Mouse (Mus musculus): ENCODE measurements around the gene Ext2. TPM values are rescaled to one million over a fixed set of nuclear protein-coding genes. Genes with fewer than 3 reads are reported as not detected.

Gene Ext2
- polyA plus RNA-seq, 1 experiment, result 11.8 TPM

GRCm38 (mm10) chr2:93677231-93677630 lies 145.1 kb downstream of the Ext2 start:
- Histone ChIP-seq H3K4me1 (peaks cover 25% of the 10 kb centered on the region), H3K36me3 (replicated peaks; ENCODE audit: low read length) (no peaks in the 10 kb centered on the region), H3K27me3 (replicated peaks) (peaks cover 84% of the 10 kb centered on the region), H3K9me3 (no peaks in the 10 kb centered on the region), H3K4me3 (replicated peaks) (no peak overlapping the region)
- TF ChIP-seq GATA1 (IDR thresholded peaks at IDR 0.05; ENCODE audit: borderline replicate concordance, low read length) (no peak), FLI1 (IDR thresholded peaks at IDR 0.05; ENCODE audit: low read length) (no peak)

DNA sequence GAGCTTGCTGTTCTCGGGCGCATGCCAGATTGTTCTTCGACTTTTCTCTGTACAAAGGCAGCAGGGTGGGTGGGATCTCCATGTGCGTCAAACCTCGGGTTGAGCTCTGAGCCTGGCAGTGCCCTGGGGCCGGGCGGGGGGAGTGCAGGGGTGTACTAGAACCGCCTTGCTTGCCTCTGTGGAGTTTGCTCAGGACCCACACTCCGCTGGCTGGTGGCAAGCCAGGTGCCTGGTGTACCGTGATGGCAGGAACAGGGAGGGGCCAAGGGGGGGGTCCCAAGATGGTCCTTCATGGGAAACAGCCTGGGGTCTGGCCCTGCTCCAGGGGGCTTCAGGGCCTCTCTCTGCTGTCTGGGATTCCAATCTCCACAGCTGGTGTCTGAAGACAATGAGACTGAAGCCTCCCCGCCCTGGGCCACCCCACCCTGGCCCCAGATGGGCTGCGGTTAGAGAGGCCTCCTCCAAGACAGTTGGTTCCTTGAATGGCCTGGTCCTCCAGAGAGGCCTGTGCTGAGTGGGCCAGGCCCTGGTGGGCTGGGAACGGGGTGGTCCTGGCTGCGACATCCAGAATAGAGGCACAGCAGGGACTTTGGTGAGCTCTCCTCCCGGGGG lies 150.7 kb downstream of the Ext2 start:
- no peak overlapping the region for H3K4me3 ChIP-seq (replicated peaks)
- H3K36me3 ChIP-seq (replicated peaks; ENCODE audit: low read length), result no peaks in the 10 kb centered on the region
- H3K27me3 ChIP-seq (replicated peaks), result peaks cover 85% of the 10 kb centered on the region
- peaks cover 14% of the 10 kb centered on the region for H3K4me1 ChIP-seq
- no peak for TF ChIP-seq FLI1 (IDR thresholded peaks at IDR 0.05; ENCODE audit: low read length)
- TF ChIP-seq GATA1 (IDR thresholded peaks at IDR 0.05; ENCODE audit: borderline replicate concordance, low read length), result no peak
- no peaks in the 10 kb centered on the region for H3K9me3 ChIP-seq

DNA sequence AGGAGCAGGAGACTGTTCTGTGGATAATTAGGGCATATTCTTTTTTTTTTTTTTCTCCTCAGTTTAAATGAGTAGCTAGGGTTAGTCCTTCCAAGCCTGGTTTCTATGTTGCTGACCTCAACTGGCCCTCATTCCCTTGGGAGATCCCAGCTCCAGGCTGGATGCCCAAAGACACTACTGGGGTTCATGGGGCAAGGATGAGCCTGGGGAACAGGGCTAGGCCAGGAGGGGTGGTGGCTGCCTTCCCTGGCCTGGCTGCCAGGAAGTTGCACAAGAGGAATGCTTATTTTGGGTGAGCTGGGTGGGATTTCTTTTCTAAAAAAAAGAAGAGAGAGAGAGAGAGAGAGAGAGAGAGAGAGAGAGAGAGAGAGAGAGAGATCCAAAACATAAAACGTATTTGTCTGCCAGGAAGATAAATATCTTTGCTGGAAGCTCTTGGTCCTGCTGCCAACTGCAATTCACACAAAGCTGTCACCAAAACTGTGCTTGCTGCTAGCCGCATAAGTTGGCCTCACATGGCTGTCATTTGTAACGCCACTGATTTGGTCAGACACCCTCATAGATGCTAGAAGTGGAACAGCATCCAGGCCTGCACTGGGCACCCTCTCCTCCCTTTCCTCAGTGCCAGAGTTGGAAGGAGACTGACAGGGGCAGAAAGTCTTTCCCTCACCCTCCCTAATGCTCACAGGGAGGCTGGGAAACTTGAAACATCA lies 156.1 kb downstream of the Ext2 start:
- Histone ChIP-seq H3K9me3 (peaks cover 3% of the 10 kb centered on the region), H3K4me1 (no peaks in the 10 kb centered on the region), H3K4me3 (replicated peaks) (no peak overlapping the region), H3K36me3 (replicated peaks; ENCODE audit: low read length) (no peaks in the 10 kb centered on the region), H3K27me3 (replicated peaks) (peaks cover 81% of the 10 kb centered on the region)
- TF ChIP-seq GATA1 (IDR thresholded peaks at IDR 0.05; ENCODE audit: borderline replicate concordance, low read length) (no peak), FLI1 (IDR thresholded peaks at IDR 0.05; ENCODE audit: low read length) (no peak)

- Histone ChIP-seq H3K36me3 (replicated peaks; ENCODE audit: low read length) (no peaks in the 10 kb centered on the region), H3K9me3 (peaks cover 6% of the 10 kb centered on the region), H3K4me1 (no peaks in the 10 kb centered on the region), H3K4me3 (replicated peaks) (no peak overlapping the region), H3K27me3 (replicated peaks) (peaks cover 82% of the 10 kb centered on the region)
- TF ChIP-seq FLI1 (IDR thresholded peaks at IDR 0.05; ENCODE audit: low read length), result no peak
- TF ChIP-seq GATA1 (IDR thresholded peaks at IDR 0.05; ENCODE audit: borderline replicate concordance, low read length), result no peak
These were observed 156.9 kb downstream of the Ext2 start for GRCm38 (mm10) chr2:93665472-93665871.

- Histone ChIP-seq H3K4me3 (replicated peaks) (no peak overlapping the region), H3K36me3 (replicated peaks; ENCODE audit: low read length) (no peaks in the 10 kb centered on the region), H3K27me3 (replicated peaks) (peaks cover 78% of the 10 kb centered on the region), H3K4me1 (no peaks in the 10 kb centered on the region), H3K9me3 (peaks cover 6% of the 10 kb centered on the region)
- TF ChIP-seq GATA1 (IDR thresholded peaks at IDR 0.05; ENCODE audit: borderline replicate concordance, low read length) (no peak), FLI1 (IDR thresholded peaks at IDR 0.05; ENCODE audit: low read length) (no peak)
These were observed 160.0 kb downstream of the Ext2 start for GRCm38 (mm10) chr2:93662240-93662865.

DNA sequence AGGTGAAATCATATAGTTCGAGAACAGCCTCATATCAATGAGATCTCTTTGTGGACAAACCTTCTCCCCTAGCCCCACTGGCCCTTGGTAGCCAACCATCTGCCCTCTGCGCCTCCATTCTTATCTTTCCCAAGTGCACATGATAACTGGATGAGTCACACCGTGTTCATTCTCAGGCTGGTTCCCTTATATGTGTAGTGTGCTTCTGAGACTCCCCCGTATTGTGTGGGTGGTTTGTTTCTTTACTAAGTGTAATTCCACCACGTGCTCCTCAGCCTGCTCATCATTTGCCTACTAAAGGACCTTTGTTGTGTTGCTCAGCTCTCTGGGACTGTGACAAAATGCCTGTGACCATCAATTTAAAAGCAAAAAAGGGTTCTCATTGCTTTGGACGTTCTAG lies 161.3 kb downstream of the Ext2 start:
- H3K4me3 ChIP-seq (replicated peaks), result no peak overlapping the region
- peaks cover 79% of the 10 kb centered on the region for H3K27me3 ChIP-seq (replicated peaks)
- H3K4me1 ChIP-seq, result no peaks in the 10 kb centered on the region
- H3K36me3 ChIP-seq (replicated peaks; ENCODE audit: low read length), result no peaks in the 10 kb centered on the region
- TF ChIP-seq GATA1 (IDR thresholded peaks at IDR 0.05; ENCODE audit: borderline replicate concordance, low read length) (no peak), FLI1 (IDR thresholded peaks at IDR 0.05; ENCODE audit: low read length) (no peak)
- peaks cover 6% of the 10 kb centered on the region for H3K9me3 ChIP-seq

GRCm38 (mm10) chr2:93659705-93660308 lies 162.6 kb downstream of the Ext2 start:
- Histone ChIP-seq H3K9me3 (peaks cover 6% of the 10 kb centered on the region), H3K4me3 (replicated peaks) (no peak overlapping the region), H3K27me3 (replicated peaks) (peaks cover 84% of the 10 kb centered on the region), H3K36me3 (replicated peaks; ENCODE audit: low read length) (no peaks in the 10 kb centered on the region), H3K4me1 (no peaks in the 10 kb centered on the region)
- TF ChIP-seq GATA1 (IDR thresholded peaks at IDR 0.05; ENCODE audit: borderline replicate concordance, low read length) (no peak), FLI1 (IDR thresholded peaks at IDR 0.05; ENCODE audit: low read length) (no peak)

GRCm38 (mm10) chr2:93659004-93659403 lies 163.4 kb downstream of the Ext2 start:
- Histone ChIP-seq H3K4me1 (no peaks in the 10 kb centered on the region), H3K4me3 (replicated peaks) (no peak overlapping the region), H3K9me3 (peaks cover 6% of the 10 kb centered on the region), H3K27me3 (replicated peaks) (peaks cover 87% of the 10 kb centered on the region), H3K36me3 (replicated peaks; ENCODE audit: low read length) (no peaks in the 10 kb centered on the region)
- TF ChIP-seq GATA1 (IDR thresholded peaks at IDR 0.05; ENCODE audit: borderline replicate concordance, low read length) (no peak), FLI1 (IDR thresholded peaks at IDR 0.05; ENCODE audit: low read length) (no peak)

GRCm38 (mm10) chr2:93654336-93655055 lies 167.9 kb downstream of the Ext2 start:
- no peak overlapping the region for H3K4me3 ChIP-seq (replicated peaks)
- H3K4me1 ChIP-seq, result no peaks in the 10 kb centered on the region
- no peak for TF ChIP-seq GATA1 (IDR thresholded peaks at IDR 0.05; ENCODE audit: borderline replicate concordance, low read length)
- no peak for TF ChIP-seq FLI1 (IDR thresholded peaks at IDR 0.05; ENCODE audit: low read length)
- peaks cover 88% of the 10 kb centered on the region for H3K27me3 ChIP-seq (replicated peaks)
- no peaks in the 10 kb centered on the region for H3K9me3 ChIP-seq
- no peaks in the 10 kb centered on the region for H3K36me3 ChIP-seq (replicated peaks; ENCODE audit: low read length)

Measured in megakaryocyte, embryonic 14.5 days (primary cell).